Mouse (Mus musculus): ENCODE data around the gene Pepd. TPM values are rescaled to one million over a fixed set of nuclear protein-coding genes. Genes with fewer than 3 reads are reported as not detected.

The Pepd gene
- polyA plus RNA-seq, 1 experiment from 2014 or later, result 72.3 TPM

GRCm38 (mm10) chr7:35040176-35040972 lies 128.2 kb downstream of the Pepd start:
- ATAC-seq (ENCODE audit: low read depth), result no peak
- DNase-seq (ENCODE audit: low spot score), result no peak
- Histone ChIP-seq H3K27me3 (replicated peaks; ENCODE audit: control insufficient read depth, insufficient read depth, low read length) (no peaks in the 10 kb centered on the region), H3K4me3 (ENCODE audit: low read depth, low read length) (no peak overlapping the region), H3K9me3 (ENCODE audit: control insufficient read depth, low read length) (no peaks in the 10 kb centered on the region), H3K36me3 (ENCODE audit: control insufficient read depth, insufficient read depth, low read length) (peaks cover 32% of the 10 kb centered on the region), H3K27ac (replicated peaks; ENCODE audit: low read depth, low read length) (no peak overlapping the region), H3K9ac (ENCODE audit: low read depth, low read length) (no peak overlapping the region), H3K4me1 (ENCODE audit: control insufficient read depth, insufficient read depth, low read length) (peaks cover 23% of the 10 kb centered on the region), H3K4me2 (ENCODE audit: low read depth, low read length) (no peak overlapping the region)
- 91% methylated on average over 9 of the region's 9 CpGs for WGBS

DNA sequence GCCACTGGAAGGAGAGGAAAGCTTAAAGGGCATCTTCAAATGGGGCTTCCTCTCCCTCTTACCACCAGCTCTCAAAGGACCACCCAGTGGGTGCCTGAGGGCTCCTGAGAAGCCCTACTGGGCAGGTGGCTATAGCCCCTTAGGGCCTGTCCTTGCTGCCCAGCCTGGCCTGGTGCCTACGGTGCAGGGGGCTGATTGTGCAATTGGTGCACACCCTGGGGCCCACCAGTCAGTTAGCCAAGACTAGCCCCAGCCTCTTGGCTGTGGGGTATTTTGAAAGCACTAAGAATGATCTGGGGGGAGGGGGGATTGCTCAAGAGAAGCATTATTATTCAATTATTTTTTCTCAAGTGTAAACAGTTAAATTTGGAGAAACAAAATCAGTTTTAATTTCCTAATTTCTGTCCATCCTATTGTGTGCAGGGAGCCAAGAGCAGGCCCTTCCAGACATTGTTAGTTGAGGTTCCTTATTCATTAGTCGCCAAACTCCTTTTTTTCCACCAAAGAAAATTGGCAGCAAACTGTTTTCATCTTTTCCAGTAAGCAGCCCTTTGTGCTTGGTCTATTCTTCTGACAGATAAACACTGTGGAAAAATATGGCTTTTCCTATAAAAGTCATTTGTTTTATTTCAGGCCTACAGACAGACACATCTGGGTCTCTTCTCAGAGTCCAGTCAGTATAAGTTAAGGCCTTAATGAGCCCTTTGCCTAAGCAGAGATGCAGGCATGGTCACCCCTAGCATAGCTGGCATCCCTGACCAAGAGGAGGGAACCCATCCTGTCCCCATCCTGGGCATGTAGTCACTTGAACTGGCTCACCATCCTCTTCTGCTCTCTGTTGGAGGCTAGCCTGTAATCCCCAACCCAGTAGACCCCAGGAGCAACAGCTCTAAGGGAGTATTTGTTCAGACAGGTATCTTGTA lies 129.4 kb downstream of the Pepd start:
- WGBS, result 47% methylated on average over 2 of the region's 2 CpGs
- no peak for DNase-seq (ENCODE audit: low spot score)
- Histone ChIP-seq H3K4me1 (ENCODE audit: control insufficient read depth, insufficient read depth, low read length) (peaks cover 11% of the 10 kb centered on the region; the same call in 1 of the 2 replicates), H3K36me3 (ENCODE audit: control insufficient read depth, insufficient read depth, low read length) (peaks cover 42% of the 10 kb centered on the region), H3K9me3 (ENCODE audit: control insufficient read depth, low read length) (no peaks in the 10 kb centered on the region), H3K4me3 (ENCODE audit: low read depth, low read length) (no peak overlapping the region), H3K27ac (replicated peaks; ENCODE audit: low read depth, low read length) (no peak overlapping the region), H3K4me2 (ENCODE audit: low read depth, low read length) (no peak overlapping the region), H3K9ac (ENCODE audit: low read depth, low read length) (no peak overlapping the region), H3K27me3 (replicated peaks; ENCODE audit: control insufficient read depth, insufficient read depth, low read length) (no peaks in the 10 kb centered on the region)
- no peak for ATAC-seq (ENCODE audit: low read depth)

DNA sequence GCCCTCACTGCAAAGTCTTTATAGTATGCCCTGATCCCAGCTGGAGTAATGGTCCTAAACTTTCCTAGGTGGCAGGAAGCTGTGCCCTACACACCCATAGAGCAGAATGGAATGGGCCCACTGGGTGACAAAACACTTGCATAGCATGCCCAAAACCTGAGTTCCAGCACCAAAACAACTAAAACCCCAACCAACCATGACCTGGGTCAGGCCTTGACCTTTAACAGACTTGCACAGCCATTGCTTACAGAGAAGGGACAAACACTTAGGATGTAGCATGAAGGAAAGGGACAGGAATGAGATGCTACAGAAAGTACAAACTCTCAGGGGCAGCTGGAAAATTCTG lies 130.0 kb downstream of the Pepd start:
- peaks cover 46% of the 10 kb centered on the region for H3K36me3 ChIP-seq (ENCODE audit: control insufficient read depth, insufficient read depth, low read length)
- peak overlapping the region; percentile 35; the same call in 1 of the 2 replicates for H3K27ac ChIP-seq (replicated peaks; ENCODE audit: low read depth, low read length)

GRCm38 (mm10) chr7:35042759-35043217 lies 130.6 kb downstream of the Pepd start:
- Histone ChIP-seq H3K9ac (ENCODE audit: low read depth, low read length) (no peak overlapping the region), H3K36me3 (ENCODE audit: control insufficient read depth, insufficient read depth, low read length) (peaks cover 52% of the 10 kb centered on the region), H3K4me3 (ENCODE audit: low read depth, low read length) (no peak overlapping the region), H3K9me3 (ENCODE audit: control insufficient read depth, low read length) (no peaks in the 10 kb centered on the region), H3K27me3 (replicated peaks; ENCODE audit: control insufficient read depth, insufficient read depth, low read length) (no peaks in the 10 kb centered on the region), H3K27ac (replicated peaks; ENCODE audit: low read depth, low read length) (peak overlapping the region; percentile 35; the same call in 1 of the 2 replicates), H3K4me1 (ENCODE audit: control insufficient read depth, insufficient read depth, low read length) (peaks cover 9% of the 10 kb centered on the region; the same call in 1 of the 2 replicates), H3K4me2 (ENCODE audit: low read depth, low read length) (no peak overlapping the region)
- ATAC-seq (ENCODE audit: low read depth) (peak; percentile 53; the same call in 1 of the 2 replicates), DNase-seq (ENCODE audit: low spot score) (peak; percentile 79)
- WGBS, result 28% methylated on average over 5 of the region's 5 CpGs

More for the DNA sequence above, 130.0 kb downstream of the Pepd start:
- no peak overlapping the region for H3K4me2 ChIP-seq (ENCODE audit: low read depth, low read length)
- DNase-seq (ENCODE audit: low spot score), result no peak
- H3K4me3 ChIP-seq (ENCODE audit: low read depth, low read length), result no peak overlapping the region
- peaks cover 9% of the 10 kb centered on the region; the same call in 1 of the 2 replicates for H3K4me1 ChIP-seq (ENCODE audit: control insufficient read depth, insufficient read depth, low read length)
- no peak for ATAC-seq (ENCODE audit: low read depth)
- no peak overlapping the region for H3K9ac ChIP-seq (ENCODE audit: low read depth, low read length)
- H3K27me3 ChIP-seq (replicated peaks; ENCODE audit: control insufficient read depth, insufficient read depth, low read length), result no peaks in the 10 kb centered on the region
- H3K9me3 ChIP-seq (ENCODE audit: control insufficient read depth, low read length), result no peaks in the 10 kb centered on the region

DNA sequence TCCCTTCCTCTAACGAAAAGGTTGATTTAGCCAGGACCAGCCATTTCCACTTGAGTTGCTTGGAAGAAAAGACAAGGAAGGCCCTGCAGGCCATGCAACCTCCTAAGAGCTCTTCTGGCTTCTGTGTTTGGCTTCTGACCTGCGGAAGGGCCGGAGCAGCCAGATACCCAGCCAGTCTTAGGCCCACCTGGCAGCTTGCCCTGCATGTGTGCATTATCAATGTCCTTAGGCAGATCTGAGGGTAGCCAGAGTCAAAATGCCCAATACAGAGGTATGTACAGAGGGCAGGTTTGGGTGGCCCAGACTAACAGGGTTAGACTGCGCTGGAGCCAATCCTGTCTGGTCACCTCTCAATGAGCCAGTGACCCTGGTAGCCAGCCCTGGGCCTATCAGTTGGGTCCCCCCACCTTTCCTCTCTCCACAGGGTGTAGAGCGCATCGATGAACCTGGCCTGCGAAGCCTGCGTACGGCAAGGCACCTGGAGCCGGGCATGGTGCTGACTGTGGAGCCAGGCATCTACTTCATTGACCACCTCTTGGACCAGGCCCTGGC lies 131.2 kb downstream of the Pepd start:
- Histone ChIP-seq H3K36me3 (ENCODE audit: control insufficient read depth, insufficient read depth, low read length) (peaks cover 56% of the 10 kb centered on the region), H3K27ac (replicated peaks; ENCODE audit: low read depth, low read length) (no peak overlapping the region; the same call in 1 of the 2 replicates), H3K4me3 (ENCODE audit: low read depth, low read length) (no peak overlapping the region), H3K9me3 (ENCODE audit: control insufficient read depth, low read length) (no peaks in the 10 kb centered on the region), H3K9ac (ENCODE audit: low read depth, low read length) (no peak overlapping the region), H3K4me2 (ENCODE audit: low read depth, low read length) (no peak overlapping the region), H3K4me1 (ENCODE audit: control insufficient read depth, insufficient read depth, low read length) (peaks cover 9% of the 10 kb centered on the region; the same call in 1 of the 2 replicates), H3K27me3 (replicated peaks; ENCODE audit: control insufficient read depth, insufficient read depth, low read length) (no peaks in the 10 kb centered on the region)
- no peak for DNase-seq (ENCODE audit: low spot score)
- no peak for ATAC-seq (ENCODE audit: low read depth)
- WGBS, result 89% methylated on average over 10 of the region's 10 CpGs

DNA sequence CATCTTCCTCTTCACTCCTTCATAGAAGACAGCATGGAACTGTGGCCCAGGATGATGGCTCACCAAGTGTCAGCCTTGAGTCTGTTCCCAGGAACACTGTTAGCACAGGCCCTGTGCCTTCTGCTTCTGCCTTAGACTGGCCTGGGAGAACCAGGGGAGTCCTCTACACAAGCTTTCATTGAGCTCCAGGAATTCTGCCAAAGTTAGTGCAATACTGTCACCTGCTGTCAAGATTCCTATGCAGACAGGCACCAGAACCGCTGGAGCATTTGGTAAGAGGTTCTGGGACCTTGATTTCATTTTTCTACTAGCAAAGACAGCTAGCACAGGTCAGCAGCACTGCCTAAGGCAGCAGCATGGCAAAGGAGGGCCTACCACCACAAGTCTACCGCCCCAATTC lies 132.5 kb downstream of the Pepd start:
- Histone ChIP-seq H3K27ac (replicated peaks; ENCODE audit: low read depth, low read length) (no peak overlapping the region), H3K4me2 (ENCODE audit: low read depth, low read length) (no peak overlapping the region), H3K4me1 (ENCODE audit: control insufficient read depth, insufficient read depth, low read length) (peaks cover 9% of the 10 kb centered on the region; the same call in 1 of the 2 replicates), H3K9me3 (ENCODE audit: control insufficient read depth, low read length) (no peaks in the 10 kb centered on the region), H3K27me3 (replicated peaks; ENCODE audit: control insufficient read depth, insufficient read depth, low read length) (no peaks in the 10 kb centered on the region), H3K9ac (ENCODE audit: low read depth, low read length) (no peak overlapping the region), H3K36me3 (ENCODE audit: control insufficient read depth, insufficient read depth, low read length) (peaks cover 68% of the 10 kb centered on the region), H3K4me3 (ENCODE audit: low read depth, low read length) (no peak overlapping the region)
- WGBS, result 95% methylated on average over 2 of the region's 2 CpGs
- no peak for DNase-seq (ENCODE audit: low spot score)
- no peak for ATAC-seq (ENCODE audit: low read depth)

DNA sequence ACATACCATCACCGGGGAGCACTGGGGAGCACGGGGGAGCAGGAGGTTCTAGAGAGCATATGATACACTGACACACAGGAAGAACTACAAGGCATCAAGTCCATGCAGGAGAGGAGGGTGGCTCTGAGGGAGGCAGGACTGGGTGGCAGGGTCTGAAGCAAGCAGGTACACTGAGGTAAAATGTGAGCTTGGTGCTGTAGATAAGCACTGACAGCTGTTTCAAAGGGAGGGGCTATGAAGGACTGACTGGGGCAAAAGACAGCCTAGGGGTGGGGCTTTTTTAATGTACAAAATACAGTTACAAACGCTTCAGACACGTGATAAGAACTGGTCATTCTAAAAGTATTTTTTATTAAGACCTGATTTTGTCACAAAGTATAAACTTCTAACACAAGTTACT lies 133.9 kb downstream of the Pepd start:
- H3K4me3 ChIP-seq (ENCODE audit: low read depth, low read length), result no peak overlapping the region
- no peak overlapping the region for H3K9ac ChIP-seq (ENCODE audit: low read depth, low read length)
- H3K4me2 ChIP-seq (ENCODE audit: low read depth, low read length), result no peak overlapping the region
- no peak; the same call in 1 of the 2 replicates for ATAC-seq (ENCODE audit: low read depth)
- peaks cover 9% of the 10 kb centered on the region; the same call in 1 of the 2 replicates for H3K4me1 ChIP-seq (ENCODE audit: control insufficient read depth, insufficient read depth, low read length)
- no peaks in the 10 kb centered on the region for H3K9me3 ChIP-seq (ENCODE audit: control insufficient read depth, low read length)
- no peaks in the 10 kb centered on the region for H3K27me3 ChIP-seq (replicated peaks; ENCODE audit: control insufficient read depth, insufficient read depth, low read length)
- no peak overlapping the region for H3K27ac ChIP-seq (replicated peaks; ENCODE audit: low read depth, low read length)
- H3K36me3 ChIP-seq (ENCODE audit: control insufficient read depth, insufficient read depth, low read length), result peaks cover 73% of the 10 kb centered on the region
- DNase-seq (ENCODE audit: low spot score), result no peak
- 97% methylated on average over 4 of the region's 4 CpGs for WGBS

DNA sequence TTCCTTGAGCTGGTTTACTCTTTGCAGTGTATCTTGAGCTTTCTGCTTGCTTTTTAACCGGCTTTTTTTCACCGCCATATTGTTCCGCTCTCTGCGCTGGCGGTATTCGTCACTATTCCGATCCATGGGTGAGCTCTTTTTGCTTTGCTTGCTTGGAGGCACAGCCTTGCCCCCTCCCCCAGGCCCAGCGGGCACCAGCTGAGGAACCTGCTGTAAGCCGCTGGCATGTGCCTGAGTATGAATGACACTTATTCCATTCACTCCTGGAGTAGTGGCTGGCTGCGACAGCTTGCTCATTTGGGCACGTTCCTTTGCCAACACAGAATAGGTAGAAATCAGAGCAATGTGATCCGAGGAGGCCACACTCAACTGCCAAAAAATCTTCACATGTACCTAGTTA lies 138.4 kb downstream of the Pepd start:
- no peak overlapping the region for H3K4me2 ChIP-seq (ENCODE audit: low read depth, low read length)
- no peaks in the 10 kb centered on the region for H3K27me3 ChIP-seq (replicated peaks; ENCODE audit: control insufficient read depth, insufficient read depth, low read length)
- ATAC-seq (ENCODE audit: low read depth) (no peak), DNase-seq (ENCODE audit: low spot score) (no peak)
- peaks cover 47% of the 10 kb centered on the region for H3K36me3 ChIP-seq (ENCODE audit: control insufficient read depth, insufficient read depth, low read length)
- no peak overlapping the region for H3K9ac ChIP-seq (ENCODE audit: low read depth, low read length)
- no peak overlapping the region for H3K4me3 ChIP-seq (ENCODE audit: low read depth, low read length)
- peaks cover 11% of the 10 kb centered on the region for H3K4me1 ChIP-seq (ENCODE audit: control insufficient read depth, insufficient read depth, low read length)
- H3K27ac ChIP-seq (replicated peaks; ENCODE audit: low read depth, low read length), result no peak overlapping the region
- WGBS, result 93% methylated on average over 12 of the region's 12 CpGs
- no peaks in the 10 kb centered on the region for H3K9me3 ChIP-seq (ENCODE audit: control insufficient read depth, low read length)

Data from embryonic facial prominence, embryonic 14.5 days (tissue).